Mouse (Mus musculus) layer of hippocampus, postnatal 25 days (tissue): ENCODE measurements around the gene Dnajb8. TPM values are rescaled to one million over a fixed set of nuclear protein-coding genes. Genes with fewer than 3 reads are reported as not detected.

Experiments used
- DNase-seq, 2 experiments: peaks; one replicate each; pipeline ENCODE4 v3.0.0; 2022; ENCODE audit warnings: mixed read lengths in 2 of 2, low spot score in 1 of 2; ENCODE audit errors: extremely low spot score in 1 of 2
- total RNA-seq, 2 experiments: library from RNA; stranded (reverse); gene quantifications; 2 replicates each; pipeline ENCODE4 v1.2.3; 2021

The Dnajb8 gene
- total RNA-seq = not detected

DNA sequence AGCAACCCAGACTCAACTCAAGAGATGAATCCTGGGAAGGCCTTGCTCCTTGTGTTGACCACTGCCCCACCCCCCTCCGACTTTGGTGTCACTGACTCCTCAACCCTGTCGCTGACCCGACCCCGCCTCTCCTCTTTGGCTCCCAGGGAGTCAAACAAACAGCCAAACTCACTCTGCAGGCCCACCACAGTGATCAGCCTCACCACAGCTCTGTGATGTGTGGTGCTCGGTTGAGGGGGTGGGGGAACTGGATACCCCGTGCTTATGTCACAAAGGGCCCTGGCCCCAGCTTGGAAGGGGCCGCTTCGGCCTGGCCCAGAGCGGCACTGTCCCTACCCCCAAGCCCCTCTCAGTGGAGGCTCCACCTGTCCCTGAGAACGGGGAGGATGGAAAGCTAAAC lies at the start of gene Dnajb8:
Gene Dnajb8 (plus strand): TSS at position 301 of the 400 bp plus-strand sequence.
- DNase-seq = no peak

DNA sequence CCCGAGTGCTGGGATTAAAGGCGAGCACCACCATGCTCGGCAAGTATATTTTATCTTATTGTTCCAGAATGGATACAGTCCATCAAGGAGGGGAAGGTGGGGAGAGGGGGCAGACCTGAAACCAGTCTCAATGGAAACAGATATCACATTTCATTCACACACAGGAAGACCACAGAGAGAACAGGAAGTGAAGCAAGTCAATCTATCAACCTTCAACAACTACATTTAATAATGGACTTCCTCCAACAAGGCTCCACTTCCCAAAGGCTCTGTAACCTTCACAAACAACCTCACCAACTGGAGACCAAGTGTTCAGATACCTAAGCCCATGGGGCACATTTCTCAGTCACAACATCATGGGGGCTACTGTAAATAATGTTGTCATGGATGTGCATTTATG lies 47.9 kb upstream of the Dnajb8 start:
- no peak for DNase-seq

DNA sequence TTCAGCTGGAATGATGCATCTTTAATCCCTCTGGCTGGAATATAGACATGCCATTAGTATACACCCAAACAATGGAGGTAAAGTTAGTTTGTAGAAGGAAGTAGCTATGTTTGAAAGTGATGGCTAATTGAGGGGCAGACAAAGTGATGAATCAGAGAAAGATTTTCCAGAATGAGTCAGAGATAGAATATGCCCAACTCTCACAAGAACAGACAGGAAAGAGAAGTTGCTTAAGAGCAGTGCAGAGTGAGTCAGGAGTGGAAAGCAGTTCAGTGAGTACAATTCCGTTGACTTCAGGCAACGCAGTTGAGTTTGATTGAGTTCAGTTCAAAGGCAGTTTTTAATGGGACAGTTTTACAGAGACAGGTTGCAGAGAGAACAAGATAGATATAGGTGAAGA lies 47.4 kb upstream of the Dnajb8 start:
- no peak for DNase-seq

DNA sequence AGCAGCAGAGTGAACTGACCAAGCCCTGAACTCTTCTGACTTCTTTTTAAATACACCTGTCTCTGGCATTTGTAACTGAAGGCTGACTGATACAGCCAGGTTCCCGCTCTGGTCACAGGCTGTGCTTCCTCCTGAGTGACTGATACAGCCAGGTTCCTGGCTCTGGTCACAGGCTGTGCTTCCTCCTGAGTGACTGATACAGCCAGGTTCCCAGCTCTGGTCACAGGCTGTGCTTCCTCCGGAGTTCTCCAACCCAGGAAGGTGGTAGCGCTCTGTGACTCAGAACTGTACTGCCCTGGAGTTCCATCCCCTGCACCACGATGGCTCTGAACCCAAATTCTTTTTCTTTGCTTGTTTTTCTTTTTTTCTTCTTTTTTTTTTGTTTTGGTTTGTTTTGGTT lies 37.4 kb upstream of the Dnajb8 start:
- DNase-seq = no peak

DNA sequence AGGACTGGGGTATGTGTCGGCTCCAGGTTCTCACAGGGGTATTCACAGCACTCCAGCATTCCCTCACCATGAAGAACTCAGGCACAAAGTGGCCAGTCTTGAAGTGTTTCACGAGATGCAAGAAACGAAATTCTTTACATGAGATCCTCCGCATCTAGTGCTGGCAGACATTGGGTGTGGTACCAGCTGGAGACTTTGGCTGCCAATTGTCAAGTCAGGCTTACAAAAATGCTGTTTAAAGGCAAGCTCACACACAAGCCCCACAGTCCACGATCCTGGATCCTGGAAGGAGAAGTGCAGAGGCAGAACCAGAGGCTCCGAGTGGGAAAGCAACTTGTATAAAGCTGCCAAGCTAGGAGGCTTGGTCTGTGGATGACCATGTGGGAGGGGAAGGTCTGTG lies 33.9 kb upstream of the Dnajb8 start:
- DNase-seq = no peak

DNA sequence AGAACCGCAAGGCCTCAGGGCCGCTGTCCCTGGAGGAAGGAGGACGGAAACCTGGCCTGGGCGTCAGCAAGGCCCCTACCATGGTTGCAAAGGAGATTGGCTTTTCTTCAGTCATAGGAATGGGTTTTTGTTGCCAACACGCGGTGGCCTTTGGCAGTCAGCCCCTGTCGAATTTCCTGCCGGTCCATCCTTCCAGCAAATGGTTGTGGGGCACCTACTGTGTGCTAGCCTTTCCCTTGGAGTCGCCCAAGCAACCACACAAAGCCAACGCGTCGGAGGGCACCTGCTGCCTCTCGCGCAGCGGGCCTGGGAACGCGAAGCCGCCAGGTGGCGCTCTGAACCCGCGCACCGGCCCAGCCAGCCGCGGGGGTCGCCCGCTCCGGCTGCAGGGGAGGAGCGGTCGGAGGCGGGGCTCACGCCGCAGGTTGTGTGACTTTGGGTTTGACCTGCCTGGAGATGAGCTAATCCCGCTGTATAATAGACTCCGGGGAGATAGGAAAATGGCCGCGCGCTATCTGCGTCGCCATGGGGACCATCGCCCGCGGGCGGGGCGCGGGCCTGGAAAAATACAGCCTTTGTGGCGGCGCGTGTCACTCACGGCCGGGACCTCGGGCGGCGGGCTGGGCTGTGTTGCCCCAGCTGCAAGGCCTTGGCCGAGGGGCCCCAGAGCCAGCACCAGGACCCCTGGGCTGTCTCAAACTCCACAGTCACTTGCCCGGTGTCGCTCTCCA lies 32.6 kb upstream of the Dnajb8 start:
- peak; percentile 80 to 85 for DNase-seq

DNA sequence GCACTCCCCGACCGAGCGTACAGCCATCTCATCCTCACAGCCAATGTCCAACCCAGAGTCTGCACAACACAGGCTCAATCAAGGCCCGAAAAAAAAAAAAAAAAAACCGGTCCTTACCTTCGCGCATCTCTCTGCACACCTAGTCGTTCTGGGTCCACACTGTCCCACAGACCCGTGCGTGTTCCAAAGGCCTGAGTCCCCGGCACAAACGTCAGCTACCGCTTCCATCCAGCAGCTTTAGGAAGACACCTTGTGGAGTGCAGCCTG lies 32.1 kb upstream of the Dnajb8 start:
- no peak for DNase-seq

DNA sequence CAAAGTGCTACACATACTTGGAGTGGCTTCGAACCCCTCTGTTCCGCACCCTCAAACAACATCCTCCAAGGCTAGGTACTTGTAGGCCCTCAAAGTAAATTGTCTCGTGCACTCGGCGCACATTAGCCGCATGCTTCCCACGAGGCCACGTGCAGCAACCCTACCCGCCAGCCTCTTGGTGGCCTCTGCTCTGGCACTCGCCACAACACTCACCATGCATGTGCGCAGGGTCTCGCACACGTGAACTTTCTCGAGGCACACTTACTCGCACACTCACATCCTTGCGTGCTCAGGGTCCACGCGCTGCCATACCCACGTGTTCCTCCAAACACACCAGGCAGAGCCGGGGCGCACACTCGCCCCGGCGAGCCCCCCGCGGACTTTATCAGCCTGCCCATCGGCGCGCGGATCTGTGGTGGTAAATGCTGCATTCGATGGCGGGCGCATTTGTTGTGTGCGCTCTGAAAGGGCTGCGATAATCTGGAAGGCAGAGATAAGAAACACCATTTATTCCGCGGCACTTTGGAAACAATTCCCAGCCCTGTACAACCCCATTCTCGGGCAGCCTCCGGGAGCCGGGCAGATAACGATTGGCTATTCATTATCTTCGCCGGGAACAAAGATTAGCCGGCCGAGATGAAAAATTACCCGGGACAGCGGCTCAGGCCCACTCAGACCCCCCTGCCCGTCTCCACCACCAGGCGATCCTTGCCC lies 31.6 kb upstream of the Dnajb8 start:
- DNase-seq = no peak

DNA sequence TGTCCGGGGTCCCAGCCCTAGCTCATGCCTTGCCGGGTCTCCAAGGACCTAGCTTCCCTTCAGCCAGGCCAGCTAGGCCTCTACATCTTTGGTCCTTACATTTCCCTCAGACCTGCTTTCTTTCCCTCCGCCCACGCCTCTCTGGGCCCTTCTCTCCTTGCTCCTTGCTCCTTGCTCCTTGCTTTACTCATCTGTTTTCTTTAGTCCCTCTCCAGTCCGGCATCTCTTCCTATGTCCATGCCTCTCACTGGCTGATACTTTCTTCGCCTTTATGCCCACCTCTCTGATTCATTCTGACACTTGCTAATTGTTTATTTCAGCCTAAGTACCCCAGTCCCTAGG lies 31.1 kb upstream of the Dnajb8 start:
- DNase-seq = no peak

DNA sequence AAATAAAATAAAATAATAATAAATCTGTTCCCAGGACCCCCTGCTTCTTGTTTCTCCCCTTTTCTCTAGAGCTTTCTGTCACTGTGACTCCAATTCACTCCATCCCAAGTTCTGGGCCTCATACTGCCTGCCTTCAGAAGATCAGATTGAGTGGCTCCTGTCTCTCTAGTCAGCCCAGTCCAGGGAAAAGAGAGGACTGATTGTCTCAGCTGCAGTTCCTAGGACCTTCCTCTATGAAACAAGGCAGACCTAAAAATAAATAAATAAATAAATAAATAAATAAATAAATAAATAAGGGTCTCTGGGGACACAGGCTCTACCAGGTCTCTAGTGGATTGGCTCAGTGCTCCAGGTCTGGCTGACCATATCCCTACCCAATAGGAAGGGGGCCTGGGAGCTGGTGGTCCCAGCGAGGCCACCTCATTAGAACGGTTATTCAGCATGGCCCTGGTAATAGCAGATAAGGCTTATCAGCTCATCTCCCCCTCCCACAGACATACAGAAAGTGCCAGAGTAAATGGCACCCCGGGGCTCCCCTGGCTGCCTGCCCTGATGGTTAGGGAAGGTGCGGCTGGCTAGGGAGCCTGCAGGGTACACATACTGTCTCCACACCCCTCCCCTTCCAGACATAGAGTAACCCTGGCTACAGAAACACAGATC lies 30.5 kb upstream of the Dnajb8 start:
- no peak for DNase-seq

DNA sequence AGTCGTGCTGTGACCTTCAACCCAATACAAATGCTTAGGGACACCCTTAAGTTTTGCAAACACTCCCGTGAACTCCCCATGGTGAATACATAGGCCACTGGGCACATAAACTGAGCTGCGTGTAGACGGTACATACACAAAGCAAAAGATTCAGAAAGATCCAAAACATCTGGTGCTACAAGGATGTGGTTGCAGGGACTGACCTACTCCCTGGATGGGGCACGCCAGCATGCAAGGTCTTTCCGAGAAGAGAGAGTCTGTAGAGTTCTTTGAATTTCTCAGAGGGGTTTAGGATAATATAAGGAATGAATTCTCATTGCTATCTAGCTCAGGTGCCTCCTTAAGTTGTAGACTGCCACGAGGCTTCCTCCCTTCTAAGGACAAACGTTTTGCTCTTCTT lies 29.3 kb upstream of the Dnajb8 start:
- DNase-seq = no peak

DNA sequence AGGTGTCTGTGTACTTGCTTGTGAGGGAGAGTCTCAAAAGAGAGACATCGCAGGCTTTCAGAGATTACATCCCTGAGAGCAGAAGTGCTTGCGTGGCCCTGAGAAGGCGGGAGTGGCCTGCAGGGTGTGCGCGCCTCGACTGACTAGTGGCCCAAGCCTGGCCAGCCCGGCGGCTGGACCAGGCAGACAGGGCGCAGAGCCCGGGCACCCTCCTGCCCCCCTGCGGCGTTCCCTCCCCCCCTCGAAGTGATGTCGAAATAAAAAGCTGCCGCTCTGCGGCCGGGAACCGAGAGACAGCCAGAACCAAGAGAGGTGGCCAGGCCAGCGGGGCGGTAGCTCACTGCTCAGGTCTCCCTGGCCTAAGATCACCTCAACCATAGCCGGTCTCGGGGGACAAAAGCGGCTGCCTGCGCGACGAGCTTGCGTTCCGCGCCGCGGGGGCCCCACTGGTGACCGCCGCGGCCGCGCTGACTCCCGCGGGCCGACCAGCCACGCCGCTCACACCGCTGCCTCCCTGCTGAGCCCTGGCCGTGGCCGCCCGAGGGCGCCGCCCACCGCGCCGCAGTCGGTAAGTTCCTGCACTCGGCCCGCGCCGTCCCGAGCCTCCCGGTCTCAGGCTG lies 28.5 kb upstream of the Dnajb8 start, which contains the start of gene Gata2:
Gene Gata2 (plus strand): TSS at position 459 of the 620 bp plus-strand sequence.
- DNase-seq = no peak

- no peak for DNase-seq
Measured at GRCm38 (mm10) chr6:88194053-88194977, 27.8 kb upstream of the Dnajb8 start.

DNA sequence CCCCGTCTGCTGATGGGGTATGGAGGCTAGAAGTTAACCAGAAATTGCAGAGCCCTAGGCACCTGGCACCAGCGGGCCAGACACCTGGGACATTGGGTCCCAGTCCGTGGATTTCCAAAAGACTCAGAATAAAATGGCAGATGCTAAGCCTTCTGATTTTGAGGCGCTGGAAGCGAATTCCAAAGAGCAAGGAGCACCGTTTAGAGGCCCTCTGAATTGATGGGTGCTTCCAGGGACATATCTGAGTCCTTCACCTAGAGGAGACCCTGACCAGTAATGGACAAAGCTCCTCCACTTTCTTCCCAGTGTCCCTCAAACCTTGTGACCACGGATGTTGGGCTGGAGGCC lies 27.1 kb upstream of the Dnajb8 start:
- DNase-seq = no peak

DNA sequence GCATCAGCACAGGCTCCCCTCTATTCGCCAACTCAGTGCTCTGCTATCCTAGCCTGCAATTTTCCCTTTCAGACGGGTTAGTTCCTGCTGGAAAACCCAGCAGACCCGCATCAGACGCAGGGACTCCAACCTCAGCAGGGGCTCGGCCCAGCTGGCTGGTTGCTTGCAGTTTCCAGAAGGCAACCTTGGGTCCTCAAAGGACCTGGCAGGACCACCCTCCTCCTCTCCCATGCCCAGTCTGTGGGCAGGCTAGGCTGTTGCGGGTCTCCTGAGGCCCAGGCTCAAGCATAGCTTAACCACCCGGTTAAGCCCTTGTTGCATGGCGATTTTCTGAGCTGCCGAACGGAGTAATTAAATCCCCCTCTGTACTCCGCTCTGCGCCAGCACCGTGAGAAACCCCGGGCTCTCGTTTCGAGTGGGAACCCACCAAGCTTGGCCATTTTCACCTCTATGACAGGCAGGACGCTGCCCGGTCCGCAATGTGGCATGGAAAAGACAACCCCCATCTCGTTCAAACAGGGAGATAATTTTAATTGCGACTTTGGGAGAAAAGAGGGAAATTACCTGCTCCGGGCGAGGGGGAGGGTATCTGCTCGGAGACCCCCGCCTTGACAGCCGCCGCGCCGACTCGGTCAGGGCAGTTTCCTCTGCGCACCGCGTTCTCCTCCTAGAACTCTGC lies 25.9 kb upstream of the Dnajb8 start:
- no peak for DNase-seq

DNA sequence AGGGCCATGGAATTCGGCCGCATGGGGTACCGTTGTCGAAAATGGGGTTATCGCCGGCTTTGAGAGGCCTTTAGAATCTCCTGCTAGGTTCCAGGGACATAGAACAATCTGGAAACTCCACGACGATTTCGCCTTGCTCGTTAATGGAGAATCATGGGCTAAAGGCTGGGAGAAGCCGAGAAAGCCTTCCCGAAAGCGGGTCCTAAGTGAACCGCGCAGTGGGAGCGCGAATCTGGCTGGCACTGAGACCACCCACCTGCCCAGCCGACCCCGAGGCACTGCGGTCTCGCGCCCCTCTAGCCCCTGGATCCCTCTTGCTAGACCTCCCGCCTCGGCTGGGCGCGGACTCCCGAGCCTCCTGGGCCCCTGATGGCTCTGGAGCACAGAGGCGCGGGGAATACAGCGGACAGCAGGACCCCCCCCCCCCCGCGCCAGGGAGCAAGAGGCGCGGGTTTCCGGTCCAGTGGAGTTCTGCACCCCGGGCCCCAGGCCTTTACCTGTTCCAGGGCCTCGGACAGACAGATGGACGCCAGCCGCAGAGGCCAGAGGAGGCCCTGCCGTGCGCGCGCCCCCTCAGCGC lies 25.2 kb upstream of the Dnajb8 start:
- DNase-seq = no peak

- DNase-seq = no peak
Measured at GRCm38 (mm10) chr6:88197313-88198069, 24.6 kb upstream of the Dnajb8 start.

GRCm38 (mm10) chr6:88198070-88198940 lies 23.8 kb upstream of the Dnajb8 start:
- no peak for DNase-seq
